Mouse (Mus musculus): ENCODE measurements around the gene Ndufv3.
"Not testable (repeated sequence)": the region's sequence is repeated elsewhere in the genome, so short reads cannot be mapped to it uniquely, and the experiment has no call there.

The Ndufv3 gene

GRCm38 (mm10) chr17:31511792-31512495 is 8.0 kb upstream of the Ndufv3 start:
- peak; percentile 79 to 80 for DNase-seq (ENCODE audit: low read depth in 2 of 2, low spot score in 2 of 2)

GRCm38 (mm10) chr17:31512593-31512992 is 7.3 kb upstream of the Ndufv3 start:
- DNase-seq (ENCODE audit: low read depth in 2 of 2, low spot score in 2 of 2), result no peak

- DNase-seq (ENCODE audit: low read depth in 2 of 2, low spot score in 2 of 2), result no peak
These were observed 5.2 kb upstream of the Ndufv3 start for GRCm38 (mm10) chr17:31514696-31515095.

GRCm38 (mm10) chr17:31519344-31519945 is 470 bp upstream of the Ndufv3 start:
- no peak for DNase-seq (ENCODE audit: low read depth in 2 of 2, low spot score in 2 of 2)

GRCm38 (mm10) chr17:31520895-31521294 is 980 bp downstream of the Ndufv3 start:
- DNase-seq (ENCODE audit: low read depth in 2 of 2, low spot score in 2 of 2), result no peak

- DNase-seq (ENCODE audit: low read depth in 2 of 2, low spot score in 2 of 2), result no peak
These were observed 2.0 kb downstream of the Ndufv3 start for GRCm38 (mm10) chr17:31521948-31522347.

GRCm38 (mm10) chr17:31525114-31525513 is 5.2 kb downstream of the Ndufv3 start:
- DNase-seq (ENCODE audit: low read depth in 2 of 2, low spot score in 2 of 2), result no peak

GRCm38 (mm10) chr17:31525816-31526215 is 5.9 kb downstream of the Ndufv3 start:
- DNase-seq (ENCODE audit: low read depth in 2 of 2, low spot score in 2 of 2), result no peak

- DNase-seq (ENCODE audit: low read depth in 2 of 2, low spot score in 2 of 2), result no peak
These were observed 9.4 kb downstream of the Ndufv3 start for GRCm38 (mm10) chr17:31529314-31529713.

- DNase-seq (ENCODE audit: low read depth in 2 of 2, low spot score in 2 of 2), result no peak
These were observed 11.7 kb downstream of the Ndufv3 start for GRCm38 (mm10) chr17:31531441-31532158.

- DNase-seq (ENCODE audit: low read depth in 2 of 2, low spot score in 2 of 2), result not testable (repeated sequence)
These were observed 12.4 kb downstream of the Ndufv3 start for GRCm38 (mm10) chr17:31532331-31532730.

GRCm38 (mm10) chr17:31535358-31535757 is 15.4 kb downstream of the Ndufv3 start:
- no peak for DNase-seq (ENCODE audit: low read depth in 2 of 2, low spot score in 2 of 2)

- DNase-seq (ENCODE audit: low read depth in 2 of 2, low spot score in 2 of 2), result no peak
These were observed 16.1 kb downstream of the Ndufv3 start for GRCm38 (mm10) chr17:31535871-31536629.

GRCm38 (mm10) chr17:31540101-31540500 is 20.2 kb downstream of the Ndufv3 start:
- no peak for DNase-seq (ENCODE audit: low read depth in 2 of 2, low spot score in 2 of 2)

GRCm38 (mm10) chr17:31540809-31541459 is 21.0 kb downstream of the Ndufv3 start:
- DNase-seq (ENCODE audit: low read depth in 2 of 2, low spot score in 2 of 2), result no peak

- no peak for DNase-seq (ENCODE audit: low read depth in 2 of 2, low spot score in 2 of 2)
These were observed 21.5 kb downstream of the Ndufv3 start for GRCm38 (mm10) chr17:31541460-31541831.

GRCm38 (mm10) chr17:31543574-31543973 is 23.7 kb downstream of the Ndufv3 start:
- DNase-seq (ENCODE audit: low read depth in 2 of 2, low spot score in 2 of 2), result no peak

GRCm38 (mm10) chr17:31546444-31547196 is 26.7 kb downstream of the Ndufv3 start:
- no peak for DNase-seq (ENCODE audit: low read depth in 2 of 2, low spot score in 2 of 2)

- DNase-seq (ENCODE audit: low read depth in 2 of 2, low spot score in 2 of 2), result no peak
These were observed 28.1 kb downstream of the Ndufv3 start for GRCm38 (mm10) chr17:31547974-31548373.

- no peak for DNase-seq (ENCODE audit: low read depth in 2 of 2, low spot score in 2 of 2)
These were observed 29.5 kb downstream of the Ndufv3 start for GRCm38 (mm10) chr17:31549389-31549788.

Data from CD8-positive naive resting alpha-beta T cell, adult 2 months (primary cell).